Mouse (Mus musculus) heart, postnatal 0 days (tissue): Measurements from ENCODE around the gene Alpk1. TPM values are rescaled to one million over a fixed set of nuclear protein-coding genes. Genes with fewer than 3 reads are reported as not detected.

ENCODE experiments used
- ATAC-seq: fragments of 200-750 bp; cut with Nextera tagmentation; 2 replicates; pipeline ENCODE4 v1.8.0; 2017; ENCODE audit warnings: low read depth, moderate number of reproducible peaks, moderate library complexity; ENCODE audit not compliant: insufficient read depth
- DNase-seq: peaks from one replicate; pipeline ENCODE4 v3.0.0-alpha.2; 2016; ENCODE audit warnings: low spot score
- H3K27ac ChIP-seq: fragments of 300-500 bp; sonication (generic); 2 replicates; pipeline ENCODE4 v1.5.1; 2014; ENCODE audit warnings: low read depth, mild to moderate bottlenecking
- H3K27me3 ChIP-seq: fragments of 300-500 bp; sonication (generic); 2 replicates; pipeline ENCODE4 v1.6.1; 2014; ENCODE audit warnings: low read length, mixed read lengths; ENCODE audit not compliant: control insufficient read depth, insufficient read depth
- H3K36me3 ChIP-seq: fragments of 300-500 bp; sonication (generic); replicated peaks from 2 replicates; pipeline ENCODE4 v1.6.1; 2014; ENCODE audit warnings: low read length, mixed read lengths; ENCODE audit not compliant: control insufficient read depth, insufficient read depth
- H3K4me1 ChIP-seq: fragments of 300-500 bp; sonication (generic); 2 replicates; pipeline ENCODE4 v1.6.1; 2014; ENCODE audit warnings: antibody characterized with exemption; ENCODE audit not compliant: control insufficient read depth, insufficient read depth
- H3K4me2 ChIP-seq: fragments of 300-500 bp; sonication (generic); 2 replicates; pipeline ENCODE4 v1.6.1; 2014; ENCODE audit warnings: low read depth, mild to moderate bottlenecking, low read length, moderate library complexity
- H3K4me3 ChIP-seq: fragments of 300-500 bp; sonication (generic); 2 replicates; pipeline ENCODE4 v1.5.1; 2014; ENCODE audit warnings: low read depth, low read length
- H3K9ac ChIP-seq: fragments of 300-500 bp; sonication (generic); replicated peaks from 2 replicates; pipeline ENCODE4 v1.6.1; 2014; ENCODE audit warnings: low read depth, low read length, mixed read lengths
- H3K9me3 ChIP-seq: fragments of 300-500 bp; sonication (generic); replicated peaks from 2 replicates; pipeline ENCODE4 v1.6.1; 2016; ENCODE audit warnings: low read length; ENCODE audit not compliant: control insufficient read depth
- CTCF ChIP-seq: IDR thresholded peaks from 2 replicates; pipeline ENCODE4 v1.5.1; 2016; ENCODE audit warnings: antibody characterized with exemption, control low read depth, low read depth
- EP300 ChIP-seq: IDR thresholded peaks from 2 replicates; pipeline ENCODE4 v1.6.1; 2016; ENCODE audit warnings: antibody characterized with exemption, low read depth
- WGBS: fragments of 180-500 bp; shearing (Covaris S2); extraction: QIAGEN DNeasy Blood & Tissue Kit; methylation state at CpG from one replicate; pipeline ENCODE4 v1.1.7; 2014; 5-methylcytosine and 5-hydroxymethylcytosine counted together
- polyA plus RNA-seq: library from polyadenylated mRNA; unstranded; fragments of >200 nt; fragmentation: Nextera tagmentation; extraction: Ambion mirVana; gene quantifications from 2 replicates; pipeline ENCODE4 v1.2.1, GENCODE M21; 2015
- total RNA-seq: library from RNA; depleted of rRNA; stranded (reverse); fragments of >200 nt; gene quantifications from 2 replicates; pipeline ENCODE4 v1.2.3, GENCODE M21; 2014; ENCODE audit warnings: low replicate concordance

The Alpk1 gene
- total and polyA plus RNA-seq, 2 experiments from 2014 or later = 0.55 to 1.2 TPM

GRCm38 (mm10) chr3:127759212-127759611, 21.1 kb downstream of the Alpk1 start:
- H3K27me3 ChIP-seq = peaks cover 20% of the 10 kb centered on the region
- WGBS = 15% methylated on average over 8 of the region's 8 CpGs

GRCm38 (mm10) chr3:127758806-127759205, 21.5 kb downstream of the Alpk1 start:
- Histone ChIP-seq H3K27me3 (peaks cover 20% of the 10 kb centered on the region), H3K4me1 (no peaks in the 10 kb centered on the region), H3K4me3 (no peak overlapping the region), H3K9me3 (no peaks in the 10 kb centered on the region), H3K9ac (no peak overlapping the region), H3K27ac (no peak overlapping the region), H3K4me2 (no peak overlapping the region), H3K36me3 (no peaks in the 10 kb centered on the region)
- WGBS = 76% methylated on average over 4 of the region's 4 CpGs
- TF ChIP-seq EP300 = no peak
- ATAC-seq (no peak), DNase-seq (no peak)

More at GRCm38 (mm10) chr3:127759212-127759611, 21.1 kb downstream of the Alpk1 start:
- no peaks in the 10 kb centered on the region for H3K36me3 ChIP-seq
- peak; percentile 22 for DNase-seq
- no peaks in the 10 kb centered on the region for H3K4me1 ChIP-seq
- no peaks in the 10 kb centered on the region for H3K9me3 ChIP-seq
- H3K9ac ChIP-seq = no peak overlapping the region
- ATAC-seq = no peak
- H3K27ac ChIP-seq = no peak overlapping the region
- TF ChIP-seq CTCF = peak; percentile 59
- TF ChIP-seq EP300 = no peak
- no peak overlapping the region for H3K4me2 ChIP-seq
- no peak overlapping the region for H3K4me3 ChIP-seq

GRCm38 (mm10) chr3:127757886-127758301, 22.4 kb downstream of the Alpk1 start:
- TF ChIP-seq EP300 (no peak), CTCF (no peak)
- H3K36me3 ChIP-seq = no peaks in the 10 kb centered on the region

GRCm38 (mm10) chr3:127756458-127756857, 23.9 kb downstream of the Alpk1 start:
- H3K36me3 ChIP-seq = no peaks in the 10 kb centered on the region
- no peak overlapping the region for H3K9ac ChIP-seq
- no peaks in the 10 kb centered on the region for H3K9me3 ChIP-seq
- no peak overlapping the region for H3K4me3 ChIP-seq
- DNase-seq (no peak), ATAC-seq (no peak)
- no peak overlapping the region for H3K27ac ChIP-seq
- peaks cover 17% of the 10 kb centered on the region for H3K27me3 ChIP-seq
- no peak for TF ChIP-seq CTCF
- TF ChIP-seq EP300 = no peak
- 68% methylated on average over 6 of the region's 6 CpGs for WGBS
- no peaks in the 10 kb centered on the region for H3K4me1 ChIP-seq
- no peak overlapping the region for H3K4me2 ChIP-seq

More at GRCm38 (mm10) chr3:127757886-127758301, 22.4 kb downstream of the Alpk1 start:
- Histone ChIP-seq H3K27ac (no peak overlapping the region), H3K4me3 (no peak overlapping the region), H3K4me1 (no peaks in the 10 kb centered on the region), H3K9me3 (no peaks in the 10 kb centered on the region), H3K9ac (no peak overlapping the region), H3K4me2 (no peak overlapping the region), H3K27me3 (peaks cover 20% of the 10 kb centered on the region)
- DNase-seq (no peak), ATAC-seq (no peak)

- no peaks in the 10 kb centered on the region for H3K9me3 ChIP-seq
- no peak overlapping the region for H3K27ac ChIP-seq
- 24% methylated on average over 12 of the region's 12 CpGs for WGBS
- TF ChIP-seq EP300 (no peak), CTCF (no peak)
- H3K4me1 ChIP-seq = no peaks in the 10 kb centered on the region
- H3K27me3 ChIP-seq = peaks cover 20% of the 10 kb centered on the region
- no peak for DNase-seq
- H3K9ac ChIP-seq = no peak overlapping the region
- H3K4me2 ChIP-seq = no peak overlapping the region
- no peak overlapping the region for H3K4me3 ChIP-seq
- no peak for ATAC-seq
- no peaks in the 10 kb centered on the region for H3K36me3 ChIP-seq
Measured at GRCm38 (mm10) chr3:127749981-127750562, 30.3 kb downstream of the Alpk1 start.

GRCm38 (mm10) chr3:127749266-127749665, 31.1 kb downstream of the Alpk1 start:
- H3K9me3 ChIP-seq = no peaks in the 10 kb centered on the region
- no peaks in the 10 kb centered on the region for H3K4me1 ChIP-seq
- DNase-seq = no peak
- 34% methylated on average over 9 of the region's 9 CpGs for WGBS
- peaks cover 20% of the 10 kb centered on the region for H3K27me3 ChIP-seq
- no peak overlapping the region for H3K4me3 ChIP-seq
- H3K27ac ChIP-seq = no peak overlapping the region
- H3K9ac ChIP-seq = no peak overlapping the region
- no peak for TF ChIP-seq CTCF
- no peak for TF ChIP-seq EP300
- no peaks in the 10 kb centered on the region for H3K36me3 ChIP-seq
- ATAC-seq = no peak
- peak overlapping the region; percentile 32 for H3K4me2 ChIP-seq
